Mouse (Mus musculus) intestine, postnatal 0 days (tissue): ENCODE measurements around the gene Hnrnpdl. TPM values are rescaled to one million over a fixed set of nuclear protein-coding genes. Genes with fewer than 3 reads are reported as not detected.

ENCODE experiments used
- ATAC-seq: fragments of 200-750 bp; cut with Nextera tagmentation; 2 replicates; pipeline ENCODE4 v1.8.0; 2017; ENCODE audit warnings: mild to moderate bottlenecking, moderate TSS enrichment, moderate library complexity
- H3K27ac ChIP-seq: fragments of 300-500 bp; sonication (generic); 2 replicates; pipeline ENCODE4 v1.5.1; 2014; ENCODE audit warnings: mild to moderate bottlenecking, low read depth, low read length, moderate library complexity
- H3K27me3 ChIP-seq: fragments of 300-500 bp; sonication (generic); replicated peaks from 2 replicates; pipeline ENCODE4 v1.6.1; 2014; ENCODE audit warnings: low read length, mixed read lengths; ENCODE audit not compliant: control insufficient read depth, insufficient read depth
- H3K36me3 ChIP-seq: fragments of 300-500 bp; sonication (generic); 2 replicates; pipeline ENCODE4 v1.6.1; 2014; ENCODE audit warnings: mild to moderate bottlenecking, moderate library complexity; ENCODE audit not compliant: control insufficient read depth, insufficient read depth
- H3K4me1 ChIP-seq: fragments of 300-500 bp; sonication (generic); replicated peaks from 2 replicates; pipeline ENCODE4 v1.6.1; 2014; ENCODE audit warnings: antibody characterized with exemption, low read length, mixed read lengths; ENCODE audit not compliant: control insufficient read depth, insufficient read depth
- H3K4me2 ChIP-seq: fragments of 300-500 bp; sonication (generic); replicated peaks from 2 replicates; pipeline ENCODE4 v1.6.1; 2014; ENCODE audit warnings: low read depth, mild to moderate bottlenecking, moderate library complexity
- H3K4me3 ChIP-seq: fragments of 300-500 bp; sonication (generic); 2 replicates; pipeline ENCODE4 v1.5.1; 2014; ENCODE audit warnings: low read depth, low read length
- H3K9ac ChIP-seq: fragments of 300-500 bp; sonication (generic); 2 replicates; pipeline ENCODE4 v1.6.1; 2014; ENCODE audit warnings: mild to moderate bottlenecking, low read depth, low read length
- H3K9me3 ChIP-seq: fragments of 300-500 bp; sonication (generic); 2 replicates; pipeline ENCODE4 v1.6.1; 2016; ENCODE audit warnings: mixed run types; ENCODE audit not compliant: control insufficient read depth
- CTCF ChIP-seq: sonication (generic); IDR thresholded peaks from 2 replicates; pipeline ENCODE4 v1.5.1; 2016; ENCODE audit warnings: low read depth, mild to moderate bottlenecking, control low read depth, antibody characterized with exemption, moderate library complexity
- WGBS: fragments of 180-500 bp; shearing (Covaris S2); extraction: QIAGEN DNeasy Blood & Tissue Kit; methylation state at CpG from one replicate; pipeline ENCODE4 v1.1.7; 2014; 5-methylcytosine and 5-hydroxymethylcytosine counted together
- polyA plus RNA-seq: library from polyadenylated mRNA; unstranded; fragments of >200 nt; fragmentation: Nextera tagmentation; extraction: Ambion mirVana; gene quantifications from 2 replicates; pipeline ENCODE4 v1.2.1, GENCODE M21; 2015

Gene Hnrnpdl
- polyA plus RNA-seq, 1 experiment from 2014 or later = 61.6 TPM

GRCm38 (mm10) chr5:100059326-100059725 is 19.9 kb upstream of the Hnrnpdl start:
- H3K9ac ChIP-seq = no peak overlapping the region
- H3K27me3 ChIP-seq = no peaks in the 10 kb centered on the region
- no peak for TF ChIP-seq CTCF
- H3K9me3 ChIP-seq = no peaks in the 10 kb centered on the region
- 77% methylated on average over 6 of the region's 6 CpGs for whole genome bisulfite sequencing
- H3K36me3 ChIP-seq = peaks cover 49% of the 10 kb centered on the region
- ATAC-seq = no peak
- H3K27ac ChIP-seq = no peak overlapping the region
- H3K4me1 ChIP-seq = peaks cover 11% of the 10 kb centered on the region; the same call in 1 of the 2 replicates
- no peak overlapping the region for H3K4me2 ChIP-seq
- H3K4me3 ChIP-seq = no peak overlapping the region

- WGBS = 70% methylated on average over 6 of the region's 6 CpGs
- H3K9ac ChIP-seq = no peak overlapping the region
- H3K4me2 ChIP-seq = no peak overlapping the region
- H3K4me1 ChIP-seq = peaks cover 11% of the 10 kb centered on the region; the same call in 1 of the 2 replicates
- H3K9me3 ChIP-seq = no peaks in the 10 kb centered on the region
- no peaks in the 10 kb centered on the region for H3K27me3 ChIP-seq
- no peak overlapping the region for H3K4me3 ChIP-seq
- peaks cover 43% of the 10 kb centered on the region for H3K36me3 ChIP-seq
- ATAC-seq = no peak
- no peak overlapping the region for H3K27ac ChIP-seq
- no peak for TF ChIP-seq CTCF
Measured at GRCm38 (mm10) chr5:100058729-100059128, 19.3 kb upstream of the Hnrnpdl start.

- peaks cover 34% of the 10 kb centered on the region; the same call in 1 of the 2 replicates for H3K36me3 ChIP-seq
- no peak overlapping the region for H3K4me3 ChIP-seq
- no peak for ATAC-seq
- no peak overlapping the region for H3K27ac ChIP-seq
- WGBS = 85% methylated on average over 14 of the region's 15 CpGs
- H3K9me3 ChIP-seq = no peaks in the 10 kb centered on the region
- H3K9ac ChIP-seq = no peak overlapping the region
- no peaks in the 10 kb centered on the region for H3K27me3 ChIP-seq
- H3K4me2 ChIP-seq = no peak overlapping the region
- no peak for TF ChIP-seq CTCF
- H3K4me1 ChIP-seq = peaks cover 11% of the 10 kb centered on the region; the same call in 1 of the 2 replicates
Measured at GRCm38 (mm10) chr5:100057461-100058209, 18.2 kb upstream of the Hnrnpdl start.

- WGBS = 51% methylated on average over 5 of the region's 5 CpGs
- no peak for TF ChIP-seq CTCF
- H3K4me3 ChIP-seq = no peak overlapping the region
- no peak overlapping the region; the same call in 1 of the 2 replicates for H3K27ac ChIP-seq
- H3K9me3 ChIP-seq = no peaks in the 10 kb centered on the region
- peaks cover 11% of the 10 kb centered on the region; the same call in 1 of the 2 replicates for H3K4me1 ChIP-seq
- peaks cover 18% of the 10 kb centered on the region; the same call in 1 of the 2 replicates for H3K36me3 ChIP-seq
- peak; percentile 67 for ATAC-seq
- no peaks in the 10 kb centered on the region for H3K27me3 ChIP-seq
- H3K4me2 ChIP-seq = no peak overlapping the region
- H3K9ac ChIP-seq = no peak overlapping the region
Measured at GRCm38 (mm10) chr5:100055866-100056369, 16.5 kb upstream of the Hnrnpdl start.

- Histone ChIP-seq H3K27me3 (no peaks in the 10 kb centered on the region), H3K27ac (peak overlapping the region; percentile 66), H3K36me3 (peaks cover 10% of the 10 kb centered on the region; the same call in 1 of the 2 replicates), H3K4me2 (no peak overlapping the region), H3K4me3 (no peak overlapping the region), H3K9me3 (no peaks in the 10 kb centered on the region), H3K4me1 (peaks cover 11% of the 10 kb centered on the region; the same call in 1 of the 2 replicates), H3K9ac (0 out of 2 replicates have a peak overlapping the region, but pooled peaks have one; percentile 2)
- 65% methylated on average over 11 of the region's 11 CpGs for WGBS
- no peak for TF ChIP-seq CTCF
- ATAC-seq = no peak
Measured at GRCm38 (mm10) chr5:100054807-100055547, 15.5 kb upstream of the Hnrnpdl start.

- 92% methylated on average over 7 of the region's 7 CpGs for WGBS
- H3K4me3 ChIP-seq = no peak overlapping the region
Measured at GRCm38 (mm10) chr5:100052728-100053127, 13.3 kb upstream of the Hnrnpdl start.

More at GRCm38 (mm10) chr5:100052728-100053127, 13.3 kb upstream of the Hnrnpdl start:
- no peak for ATAC-seq
- H3K27ac ChIP-seq = no peak overlapping the region
- no peaks in the 10 kb centered on the region; the same call in 1 of the 2 replicates for H3K36me3 ChIP-seq
- peaks cover 18% of the 10 kb centered on the region; the same call in 1 of the 2 replicates for H3K4me1 ChIP-seq
- H3K4me2 ChIP-seq = no peak overlapping the region
- no peak for TF ChIP-seq CTCF
- H3K9me3 ChIP-seq = no peaks in the 10 kb centered on the region
- H3K9ac ChIP-seq = no peak overlapping the region
- H3K27me3 ChIP-seq = no peaks in the 10 kb centered on the region
